Mouse (Mus musculus) cerebellum, adult 8-10 months (tissue): ENCODE measurements at regions not wholly inside any gene's neighbourhood (a gene's known extent, or its start where the extent isn't known, plus 50 kb on each side); places are given as distances from the start of the nearest gene placed in this dataset.

Experiments used
- DNase-seq: peaks from one replicate; pipeline ENCODE4 v3.0.0; 2022

DNA sequence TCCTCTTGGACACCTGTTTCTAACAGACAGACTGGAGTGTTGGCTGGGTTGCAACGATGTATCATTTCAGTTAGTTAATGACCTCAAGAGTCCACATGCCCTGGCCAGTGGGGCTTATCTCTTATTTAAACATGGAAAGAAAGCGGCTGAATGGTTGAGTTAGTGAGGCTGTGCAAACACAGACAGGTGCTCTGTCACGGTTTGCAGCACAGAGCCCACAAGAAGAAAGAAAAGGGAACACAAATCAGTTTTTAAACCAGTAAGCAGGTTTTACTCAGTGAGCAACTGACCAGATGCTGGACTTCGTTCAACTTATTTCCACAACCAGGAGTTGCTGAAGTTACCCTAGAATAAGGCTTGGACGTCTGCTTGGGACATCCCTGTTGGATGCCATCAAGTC is 86.3 kb downstream of the Qrsl1 start:
- DNase-seq = no peak

DNA sequence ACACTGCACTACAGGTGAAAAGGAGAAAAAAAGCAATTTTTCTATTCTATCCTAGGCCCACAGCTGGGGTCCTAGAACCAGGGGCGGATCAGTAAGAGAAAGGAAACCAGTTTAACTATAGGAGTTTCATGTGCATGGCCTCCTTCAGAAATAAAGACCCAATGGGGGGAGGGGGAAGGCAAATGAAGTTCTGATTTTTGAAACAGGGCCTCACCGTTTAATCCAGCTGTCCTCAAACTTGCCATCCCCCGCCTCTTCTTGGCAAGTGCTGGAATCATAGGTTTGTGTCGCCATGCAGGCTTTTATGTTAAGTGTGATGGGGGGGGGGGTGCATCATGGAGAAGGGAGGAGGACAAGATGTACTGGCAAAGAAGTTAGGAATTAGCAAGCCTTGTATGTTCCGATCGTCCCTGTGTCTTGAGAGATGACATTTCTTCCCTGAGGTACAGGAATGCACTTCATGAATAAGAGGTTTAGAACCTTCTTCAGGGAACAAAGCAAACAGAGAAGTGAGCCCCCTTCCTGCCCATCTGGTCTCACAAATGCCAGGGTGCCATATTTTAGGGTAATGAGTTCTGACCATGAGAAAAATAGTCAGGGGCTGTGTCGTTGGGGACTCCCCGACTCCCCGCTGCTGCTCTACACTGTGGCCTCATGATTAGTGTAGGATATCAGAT is 83.9 kb downstream of the Qrsl1 start:
- DNase-seq = no peak

DNA sequence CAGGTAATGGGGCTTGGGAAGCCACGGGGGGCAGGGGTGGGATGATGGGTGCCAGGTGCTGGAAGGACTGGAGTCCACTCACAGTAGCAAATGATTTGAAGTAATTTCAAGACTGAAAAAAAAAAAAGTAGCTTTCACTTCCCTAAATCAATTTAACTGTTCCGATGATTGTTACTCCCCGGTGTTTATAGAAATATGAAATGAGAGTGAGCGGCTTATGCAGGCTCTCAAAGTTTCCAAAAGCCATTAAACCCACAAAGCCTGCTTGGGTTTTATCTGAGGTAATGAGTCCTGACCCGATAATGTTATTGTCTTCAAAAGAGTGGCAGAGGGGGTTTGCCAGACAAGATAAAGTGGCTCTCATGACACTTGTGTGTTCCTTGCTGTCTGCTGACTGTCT is 82.9 kb downstream of the Qrsl1 start:
- no peak for DNase-seq

DNA sequence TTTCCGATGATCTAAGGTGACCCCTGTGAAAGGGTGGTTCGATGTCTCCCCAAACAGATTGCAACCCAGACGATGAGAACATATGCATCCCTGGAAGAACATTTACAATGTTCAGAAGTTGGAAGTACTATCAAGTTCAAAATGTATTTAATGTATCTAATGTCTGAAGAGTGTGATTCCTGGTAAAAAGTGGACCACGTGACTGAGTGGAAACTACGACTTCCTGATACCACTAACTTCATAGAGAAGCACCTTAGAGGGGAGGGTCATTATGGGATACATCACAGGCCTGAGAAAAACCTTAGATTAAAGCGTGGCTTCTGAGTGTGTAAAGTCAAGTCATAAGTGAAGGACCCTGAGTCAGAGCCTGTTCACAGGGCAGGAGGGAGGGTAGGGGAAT is 82.1 kb downstream of the Qrsl1 start:
- DNase-seq = no peak

DNA sequence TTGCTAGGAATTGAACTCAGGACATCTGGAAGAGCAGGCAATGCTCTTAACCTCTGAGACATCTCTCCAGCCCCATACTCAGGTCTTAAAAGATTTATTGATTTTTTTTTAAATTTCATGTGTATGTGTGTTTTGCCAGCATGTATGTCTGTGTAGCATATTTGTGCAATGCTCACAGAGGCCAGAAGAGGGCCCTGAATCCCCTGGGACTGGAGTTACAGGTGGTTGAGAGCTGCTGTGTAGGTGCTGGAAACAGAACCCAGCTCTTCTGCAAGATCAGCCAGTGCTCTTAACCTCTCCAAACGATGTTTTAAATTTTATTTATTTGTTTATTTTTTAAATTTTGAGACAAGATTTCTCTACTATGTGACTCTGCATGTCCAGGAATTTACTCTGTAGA is 78.9 kb downstream of the Qrsl1 start:
- DNase-seq = no peak

DNA sequence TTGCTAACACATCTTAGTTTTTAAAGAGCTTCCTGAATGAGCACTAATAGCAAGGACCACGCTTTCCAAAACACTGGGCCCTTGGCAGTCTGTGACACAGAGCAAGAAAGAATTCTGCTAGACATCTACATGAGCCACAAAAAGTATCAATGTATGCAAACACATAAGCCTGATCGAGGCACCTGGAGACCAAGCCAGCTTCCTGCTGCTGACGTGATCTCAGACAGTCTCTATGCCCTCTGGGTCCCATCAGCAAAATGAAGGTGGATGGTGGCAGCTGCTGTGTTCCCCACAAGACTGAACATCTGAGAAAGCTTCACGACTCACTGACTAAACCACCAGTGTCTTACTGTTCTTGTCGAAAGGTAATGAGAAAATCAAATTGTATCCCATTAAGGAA is 77.5 kb downstream of the Qrsl1 start:
- no peak for DNase-seq
